Mouse (Mus musculus): ENCODE measurements at regions not wholly inside any gene's neighbourhood (a gene's known extent, or its start where the extent isn't known, plus 50 kb on each side); places are given as distances from the start of the nearest gene placed in this dataset.

DNA sequence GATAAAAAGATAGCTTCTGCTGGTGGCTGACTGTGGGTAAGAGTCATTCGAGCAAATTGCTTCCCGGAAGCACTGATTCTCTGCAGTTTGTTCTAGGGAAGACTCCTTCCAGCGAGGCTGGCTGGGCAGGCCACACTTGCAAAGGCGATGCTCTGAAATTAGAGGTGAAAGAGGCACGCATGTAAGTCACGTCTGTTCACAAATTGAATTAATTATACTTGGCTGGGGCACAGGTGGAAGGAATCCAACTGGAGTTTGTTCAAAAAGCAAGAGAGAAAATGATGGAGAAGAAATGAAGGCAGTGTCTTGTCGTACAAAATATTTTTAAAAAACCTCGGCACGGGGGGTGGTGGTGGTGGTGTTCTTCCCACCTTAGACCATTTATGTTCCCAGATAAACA is 726.2 kb upstream of the Lrrc6 start:
- no peak for TF ChIP-seq TCF12 (IDR thresholded peaks at IDR 0.05; ENCODE audit: insufficient read depth, poor library complexity, severe bottlenecking)
- no peak for TF ChIP-seq POLR2A (IDR thresholded peaks at IDR 0.05; ENCODE audit: insufficient read length, low read depth)
- no peak for TF ChIP-seq MYOD1 (IDR thresholded peaks at IDR 0.05; ENCODE audit: control insufficient read depth in 1 of 3, insufficient read length in 2 of 3, low read depth in 2 of 3)
- TF ChIP-seq MAX (IDR thresholded peaks at IDR 0.05; ENCODE audit: low read depth), result no peak
- TF ChIP-seq POLR2AphosphoS2 (IDR thresholded peaks at IDR 0.05; ENCODE audit: insufficient read length, low read depth), result no peak
- no peak for TF ChIP-seq TCF3 (IDR thresholded peaks at IDR 0.05; ENCODE audit: insufficient read length, low read depth)
- no peak for TF ChIP-seq E2F4 (IDR thresholded peaks at IDR 0.05; ENCODE audit: insufficient read depth)
- no peak for TF ChIP-seq CEBPB (IDR thresholded peaks at IDR 0.05; ENCODE audit: insufficient read depth, poor library complexity, severe bottlenecking)
- no peak for TF ChIP-seq SRF (IDR thresholded peaks at IDR 0.05; ENCODE audit: control insufficient read depth, insufficient read length, low read depth)
- TF ChIP-seq USF1 (IDR thresholded peaks at IDR 0.05; ENCODE audit: low read depth), result no peak

Measured in myocyte (in vitro differentiated cells).